Mouse (Mus musculus) kidney, embryonic 15.5 days (tissue): ENCODE data around the gene N4bp2l1. TPM values are rescaled to one million over a fixed set of nuclear protein-coding genes. Genes with fewer than 3 reads are reported as not detected.
A peak's percentile ranks its signal among the peaks of the same experiment; 100 is the strongest.

ENCODE experiments used
- ATAC-seq: fragments of 200-750 bp; cut with Nextera tagmentation; replicated peaks from 2 replicates; pipeline ENCODE4 v1.8.0; 2017; ENCODE audit warnings: moderate TSS enrichment; ENCODE audit not compliant: low FRiP score
- H3K27ac ChIP-seq: fragments of 300-500 bp; sonication (generic); 2 replicates; pipeline ENCODE4 v1.5.1; 2015; ENCODE audit warnings: mild to moderate bottlenecking, inconsistent platforms
- H3K27me3 ChIP-seq: fragments of 300-500 bp; sonication (generic); 2 replicates; pipeline ENCODE4 v1.6.1; 2015; ENCODE audit warnings: inconsistent platforms
- H3K36me3 ChIP-seq: fragments of 300-500 bp; sonication (generic); 2 replicates; pipeline ENCODE4 v1.6.1; 2015; ENCODE audit warnings: inconsistent platforms
- H3K4me1 ChIP-seq: fragments of 300-500 bp; sonication (generic); 2 replicates; pipeline ENCODE4 v1.6.1; 2015; ENCODE audit warnings: inconsistent platforms
- H3K4me2 ChIP-seq: fragments of 300-500 bp; sonication (generic); 2 replicates; pipeline ENCODE4 v1.6.1; 2015; ENCODE audit warnings: moderate library complexity, mild to moderate bottlenecking, inconsistent platforms
- H3K4me3 ChIP-seq: fragments of 300-500 bp; sonication (generic); replicated peaks from 2 replicates; pipeline ENCODE4 v1.5.1; 2015; ENCODE audit warnings: mild to moderate bottlenecking, inconsistent platforms
- H3K9ac ChIP-seq: fragments of 300-500 bp; sonication (generic); 2 replicates; pipeline ENCODE4 v1.6.1; 2015; ENCODE audit warnings: mild to moderate bottlenecking, inconsistent platforms
- H3K9me3 ChIP-seq: fragments of 300-500 bp; sonication (generic); replicated peaks from 2 replicates; pipeline ENCODE4 v1.6.1; 2016; ENCODE audit warnings: inconsistent platforms
- WGBS: fragments of 180-500 bp; shearing (Covaris S2); methylation state at CpG from one replicate; pipeline ENCODE4 v1.1.7; 2015; ENCODE audit warnings: mixed read lengths; 5-methylcytosine and 5-hydroxymethylcytosine counted together
- polyA plus RNA-seq: library from polyadenylated mRNA; unstranded; fragments of >200 nt; fragmentation: Nextera tagmentation; extraction: Ambion mirVana; gene quantifications from 2 replicates; pipeline ENCODE4 v1.2.1, GENCODE M21; 2015

N4bp2l1 gene
- polyA plus RNA-seq, 1 experiment from 2014 or later, result 5.9 TPM

GRCm38 (mm10) chr5:150578613-150579171 lies 18.3 kb downstream of the N4bp2l1 start:
- Histone ChIP-seq H3K27ac (no peak overlapping the region), H3K9me3 (no peaks in the 10 kb centered on the region), H3K36me3 (no peaks in the 10 kb centered on the region), H3K4me1 (peaks cover 19% of the 10 kb centered on the region), H3K4me3 (no peak overlapping the region), H3K9ac (no peak overlapping the region), H3K27me3 (no peaks in the 10 kb centered on the region), H3K4me2 (no peak overlapping the region)
- ATAC-seq, result peak; percentile 76
- WGBS, result 41% methylated on average over 6 of the region's 6 CpGs

- Histone ChIP-seq H3K9ac (no peak overlapping the region), H3K9me3 (no peaks in the 10 kb centered on the region), H3K36me3 (peaks cover 15% of the 10 kb centered on the region), H3K4me2 (no peak overlapping the region), H3K4me1 (peaks cover 17% of the 10 kb centered on the region), H3K4me3 (no peak overlapping the region), H3K27ac (no peak overlapping the region), H3K27me3 (no peaks in the 10 kb centered on the region)
- no peak for ATAC-seq
- WGBS, result 65% methylated on average over 11 of the region's 11 CpGs
Observed at GRCm38 (mm10) chr5:150576832-150577231, 20.2 kb downstream of the N4bp2l1 start.

DNA sequence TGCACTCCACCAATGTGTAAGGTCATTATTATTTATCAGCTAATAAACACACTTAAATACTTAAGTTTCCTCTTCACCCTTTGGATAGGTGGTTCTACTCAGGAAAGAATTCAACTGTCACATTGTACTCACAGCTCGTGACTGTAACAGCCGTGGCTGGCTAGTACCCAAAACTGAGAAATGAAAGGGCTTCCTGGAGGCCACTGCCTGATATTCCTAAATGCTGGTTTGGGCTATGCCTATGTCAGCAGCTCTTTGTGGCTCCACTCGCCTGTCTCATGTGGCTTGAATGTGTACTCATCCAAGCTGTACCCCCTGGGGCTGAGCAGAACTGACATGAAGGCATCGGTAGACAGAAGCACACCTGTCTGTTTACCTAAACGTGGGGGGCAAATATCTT lies 22.1 kb downstream of the N4bp2l1 start:
- no peak overlapping the region for H3K4me2 ChIP-seq
- H3K36me3 ChIP-seq, result peaks cover 25% of the 10 kb centered on the region
- peaks cover 17% of the 10 kb centered on the region for H3K4me1 ChIP-seq
- WGBS, result 72% methylated on average over 5 of the region's 5 CpGs
- no peaks in the 10 kb centered on the region for H3K27me3 ChIP-seq
- H3K9ac ChIP-seq, result no peak overlapping the region
- no peaks in the 10 kb centered on the region for H3K9me3 ChIP-seq
- no peak for ATAC-seq
- H3K4me3 ChIP-seq, result no peak overlapping the region
- H3K27ac ChIP-seq, result no peak overlapping the region

- Histone ChIP-seq H3K4me3 (no peak overlapping the region), H3K9ac (no peak overlapping the region), H3K36me3 (peaks cover 28% of the 10 kb centered on the region), H3K9me3 (no peaks in the 10 kb centered on the region), H3K4me1 (peaks cover 13% of the 10 kb centered on the region), H3K4me2 (no peak overlapping the region), H3K27me3 (no peaks in the 10 kb centered on the region), H3K27ac (no peak overlapping the region)
- ATAC-seq, result no peak
- 74% methylated on average over 3 of the region's 3 CpGs for WGBS
Observed at GRCm38 (mm10) chr5:150574403-150574802, 22.6 kb downstream of the N4bp2l1 start.

GRCm38 (mm10) chr5:150570496-150571219 lies 26.3 kb downstream of the N4bp2l1 start:
- Histone ChIP-seq H3K27me3 (no peaks in the 10 kb centered on the region), H3K27ac (no peak overlapping the region), H3K4me1 (no peaks in the 10 kb centered on the region; the same call in 1 of the 2 replicates), H3K4me2 (no peak overlapping the region), H3K9ac (no peak overlapping the region), H3K9me3 (no peaks in the 10 kb centered on the region), H3K36me3 (peaks cover 55% of the 10 kb centered on the region), H3K4me3 (no peak overlapping the region)
- ATAC-seq, result no peak
- 88% methylated on average over 11 of the region's 11 CpGs for WGBS

DNA sequence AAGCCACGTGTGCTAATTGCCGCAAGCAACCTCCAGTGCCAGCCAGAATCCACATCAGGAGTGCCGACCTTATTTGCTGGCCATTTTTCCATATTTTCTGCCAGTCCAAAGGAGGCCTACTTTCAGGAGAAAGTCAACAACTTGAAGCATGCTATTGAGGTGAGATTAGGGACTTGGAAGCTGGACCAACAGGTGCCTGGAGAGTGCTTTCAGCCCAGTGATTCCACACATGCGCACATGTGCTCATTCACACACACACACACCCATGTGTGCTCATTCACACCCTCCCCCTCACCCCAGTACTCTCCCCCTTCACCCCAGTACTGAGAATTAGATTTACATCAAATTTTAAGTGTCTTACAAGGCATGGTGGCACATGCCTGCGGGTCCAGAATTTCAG lies 30.0 kb downstream of the N4bp2l1 start:
- Histone ChIP-seq H3K9ac (no peak overlapping the region), H3K27ac (no peak overlapping the region), H3K27me3 (no peaks in the 10 kb centered on the region), H3K4me2 (no peak overlapping the region), H3K4me3 (no peak overlapping the region), H3K36me3 (peaks cover 66% of the 10 kb centered on the region), H3K4me1 (no peaks in the 10 kb centered on the region), H3K9me3 (no peaks in the 10 kb centered on the region)
- no peak for ATAC-seq
- 87% methylated on average over 5 of the region's 5 CpGs for WGBS

- H3K4me1 ChIP-seq, result no peaks in the 10 kb centered on the region
- H3K27me3 ChIP-seq, result no peaks in the 10 kb centered on the region
- H3K27ac ChIP-seq, result no peak overlapping the region
- H3K4me3 ChIP-seq, result no peak overlapping the region
- WGBS, result 71% methylated on average over 3 of the region's 3 CpGs
- H3K4me2 ChIP-seq, result no peak overlapping the region
- no peak overlapping the region for H3K9ac ChIP-seq
- H3K36me3 ChIP-seq, result peaks cover 68% of the 10 kb centered on the region
- H3K9me3 ChIP-seq, result no peaks in the 10 kb centered on the region
- no peak for ATAC-seq
Observed at GRCm38 (mm10) chr5:150566226-150566625, 30.8 kb downstream of the N4bp2l1 start.

DNA sequence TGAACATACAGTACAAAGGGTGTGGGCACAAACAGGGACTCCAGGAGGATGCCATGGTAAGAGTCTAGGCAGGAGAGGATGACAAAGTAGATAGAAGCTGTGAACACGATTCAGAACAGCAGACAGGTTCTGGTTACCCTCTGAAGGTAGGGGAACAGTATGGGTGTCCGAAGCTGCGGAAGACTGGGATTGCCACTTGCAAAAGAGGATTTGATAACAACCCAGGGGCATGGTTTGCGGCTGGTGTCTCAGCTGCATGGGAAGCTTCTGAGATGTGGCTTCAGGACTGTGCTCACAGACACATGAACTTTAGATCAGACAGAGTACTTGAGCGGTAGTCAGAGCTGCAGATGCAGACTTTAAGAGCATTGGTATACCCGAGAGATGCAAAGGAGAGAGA lies 32.6 kb downstream of the N4bp2l1 start:
- ATAC-seq, result no peak
- whole genome bisulfite sequencing, result 98% methylated on average over 6 of the region's 6 CpGs
- Histone ChIP-seq H3K9me3 (no peaks in the 10 kb centered on the region), H3K4me1 (no peaks in the 10 kb centered on the region), H3K36me3 (peaks cover 76% of the 10 kb centered on the region), H3K4me3 (no peak overlapping the region), H3K4me2 (no peak overlapping the region), H3K27ac (no peak overlapping the region), H3K27me3 (no peaks in the 10 kb centered on the region), H3K9ac (no peak overlapping the region)

DNA sequence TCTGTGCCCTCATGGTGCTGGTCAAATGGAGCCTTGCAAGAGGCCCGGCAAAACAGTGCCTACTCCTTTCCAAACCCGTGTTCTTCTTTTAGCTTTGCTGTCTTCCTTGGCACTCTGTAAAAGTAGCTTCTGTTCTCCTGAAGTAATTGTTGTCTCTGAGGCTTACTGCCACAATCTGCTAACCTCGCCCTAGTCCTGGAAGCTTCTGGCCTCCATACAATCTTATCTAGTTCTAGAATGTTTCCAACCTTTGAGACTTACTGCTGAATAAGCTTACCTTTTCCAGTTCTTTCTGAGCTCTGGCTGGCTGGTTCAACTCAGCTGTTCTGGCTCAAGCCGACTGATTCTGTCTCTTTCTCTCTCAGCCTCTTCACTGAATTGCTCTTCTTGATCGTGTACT lies 35.2 kb downstream of the N4bp2l1 start:
- Histone ChIP-seq H3K9me3 (no peaks in the 10 kb centered on the region), H3K4me3 (no peak overlapping the region), H3K4me1 (no peaks in the 10 kb centered on the region), H3K36me3 (peaks cover 80% of the 10 kb centered on the region), H3K27me3 (no peaks in the 10 kb centered on the region), H3K9ac (no peak overlapping the region), H3K27ac (no peak overlapping the region), H3K4me2 (no peak overlapping the region)
- ATAC-seq, result no peak
- WGBS, result 90% methylated on average over 5 of the region's 5 CpGs

GRCm38 (mm10) chr5:150561376-150561775 lies 35.6 kb downstream of the N4bp2l1 start:
- H3K36me3 ChIP-seq, result peaks cover 78% of the 10 kb centered on the region
- H3K4me2 ChIP-seq, result no peak overlapping the region
- no peak for ATAC-seq
- no peaks in the 10 kb centered on the region for H3K4me1 ChIP-seq
- no peak overlapping the region for H3K27ac ChIP-seq
- no peak overlapping the region for H3K9ac ChIP-seq
- H3K4me3 ChIP-seq, result no peak overlapping the region
- H3K9me3 ChIP-seq, result no peaks in the 10 kb centered on the region
- no peaks in the 10 kb centered on the region for H3K27me3 ChIP-seq

GRCm38 (mm10) chr5:150560851-150561250 lies 36.1 kb downstream of the N4bp2l1 start:
- Histone ChIP-seq H3K4me2 (no peak overlapping the region), H3K27me3 (no peaks in the 10 kb centered on the region), H3K4me1 (no peaks in the 10 kb centered on the region), H3K9ac (no peak overlapping the region), H3K27ac (no peak overlapping the region), H3K4me3 (no peak overlapping the region), H3K9me3 (no peaks in the 10 kb centered on the region), H3K36me3 (peaks cover 79% of the 10 kb centered on the region)
- no peak for ATAC-seq
- WGBS, result 95% methylated on average over 5 of the region's 5 CpGs

DNA sequence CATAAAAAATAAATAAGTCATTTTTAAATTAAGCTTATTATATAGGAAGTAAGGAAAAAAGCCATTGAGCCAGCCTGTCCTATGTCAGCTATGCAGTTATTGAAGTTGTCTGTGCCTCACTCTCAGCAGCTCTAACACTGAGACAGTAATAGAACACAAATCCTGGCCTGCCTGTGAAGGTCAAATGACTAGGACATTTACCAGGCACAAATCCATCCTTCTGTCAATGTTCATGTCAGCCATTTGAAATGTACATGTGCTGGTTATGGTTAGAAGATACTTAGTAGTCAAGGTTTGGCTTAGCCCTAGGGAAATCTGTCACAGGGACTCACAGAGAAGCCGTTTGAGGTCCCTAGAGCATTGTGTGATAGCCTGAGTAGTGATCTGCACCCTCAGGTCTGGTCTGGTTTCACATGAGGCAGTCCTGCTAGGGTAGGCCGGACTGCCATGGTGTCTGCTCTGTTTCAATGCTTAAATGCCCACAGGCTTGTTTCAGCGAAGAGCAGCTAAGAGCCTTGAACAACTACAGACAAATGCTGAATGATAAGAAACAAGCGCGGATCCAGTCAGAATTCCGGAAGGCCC lies 37.4 kb downstream of the N4bp2l1 start:
- no peaks in the 10 kb centered on the region for H3K27me3 ChIP-seq
- ATAC-seq, result no peak
- no peak overlapping the region for H3K27ac ChIP-seq
- no peak overlapping the region for H3K4me2 ChIP-seq
- 96% methylated on average over 6 of the region's 6 CpGs for WGBS
- no peaks in the 10 kb centered on the region for H3K9me3 ChIP-seq
- no peaks in the 10 kb centered on the region for H3K4me1 ChIP-seq
- H3K9ac ChIP-seq, result no peak overlapping the region
- no peak overlapping the region for H3K4me3 ChIP-seq
- peaks cover 85% of the 10 kb centered on the region for H3K36me3 ChIP-seq
